Mouse (Mus musculus) small intestine, adult 2 months (tissue): ENCODE measurements around the gene Chmp6.

Source experiments
- CTCF ChIP-seq: fragments of 200-500 bp; IDR thresholded peaks from 2 replicates; pipeline ENCODE4 v1.5.1; 2012; ENCODE audit warnings: low read depth, mild to moderate bottlenecking, control low read depth, inconsistent platforms, low read length, moderate library complexity, mixed read lengths; ENCODE audit not compliant: insufficient replicate concordance, insufficient read length; ENCODE audit errors: extremely low read depth
- POLR2A ChIP-seq: fragments of 200-500 bp; IDR thresholded peaks from 2 replicates; pipeline ENCODE4 v1.6.1; 2012; ENCODE audit warnings: low read depth, mild to moderate bottlenecking, control low read depth, inconsistent platforms, low read length, moderate library complexity

- TF ChIP-seq CTCF (no peak), POLR2A (no peak)
These were observed 34.7 kb downstream of the Chmp6 start for GRCm38 (mm10) chr11:119947897-119948296.
